Mouse (Mus musculus): ENCODE measurements around the gene Frmd4a.
A peak's percentile ranks its signal among the peaks of the same experiment; 100 is the strongest.

The Frmd4a gene

DNA sequence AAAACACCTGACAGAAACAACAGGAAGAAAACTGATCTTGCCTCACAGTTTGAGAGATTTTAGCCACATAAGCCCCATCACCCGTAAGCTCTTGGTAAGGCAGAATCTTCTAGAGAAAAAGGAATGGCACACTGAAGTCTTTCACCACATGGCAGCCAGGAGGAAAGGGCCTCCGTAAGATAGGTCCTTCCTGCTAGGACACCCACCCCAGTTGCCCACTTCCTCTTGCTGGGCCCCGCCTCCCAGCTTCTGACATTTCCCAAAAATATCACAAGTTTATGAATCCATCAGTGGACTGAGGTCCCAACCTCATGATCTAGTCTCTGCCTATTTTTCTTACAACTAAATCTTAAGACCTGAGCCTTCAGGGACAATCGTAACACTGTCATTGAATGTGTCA is 373.6 kb downstream of the Frmd4a start:
- DNase-seq (ENCODE audit: low spot score in 2 of 2): no peak

DNA sequence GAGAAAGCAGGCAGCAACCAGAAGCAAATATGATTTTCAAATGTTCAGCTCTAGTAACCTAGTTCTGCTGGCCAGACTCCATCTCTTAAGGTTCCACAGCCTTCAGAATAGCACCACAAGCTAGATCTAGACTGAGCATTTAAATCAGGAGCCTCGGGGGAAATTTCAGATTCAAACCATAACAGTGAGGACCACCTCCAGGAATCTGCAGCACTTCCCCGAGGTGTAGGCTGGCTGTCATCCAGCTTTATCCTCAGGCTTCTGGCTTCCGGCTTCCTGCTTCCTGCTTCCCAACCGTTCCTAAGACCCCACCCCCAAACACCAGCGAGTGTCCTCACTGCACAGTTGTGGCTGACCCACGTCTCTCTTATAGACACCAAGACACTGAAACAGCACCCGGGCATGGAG is 374.2 kb downstream of the Frmd4a start:
- DNase-seq (ENCODE audit: low spot score in 2 of 2): no peak

DNA sequence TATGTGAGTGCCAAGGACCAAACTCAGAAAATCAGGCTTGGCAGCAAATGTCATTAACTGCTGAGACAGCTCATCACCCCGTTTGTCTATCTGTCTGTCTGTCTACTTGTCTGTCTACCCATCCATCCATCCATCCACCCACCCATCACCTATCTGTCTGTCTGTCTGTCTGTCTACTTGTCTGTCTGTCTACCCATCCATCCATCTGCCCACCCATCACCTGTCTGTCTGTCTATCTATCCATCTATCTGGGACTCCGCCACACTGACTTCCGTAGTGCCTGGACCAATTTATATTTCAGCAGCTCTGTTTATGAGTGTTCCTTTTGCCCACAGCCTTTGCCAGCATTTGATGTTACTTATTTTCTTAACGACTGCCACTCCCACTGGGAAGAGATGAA is 375.5 kb downstream of the Frmd4a start:
- no peak for DNase-seq (ENCODE audit: low spot score in 2 of 2)

DNA sequence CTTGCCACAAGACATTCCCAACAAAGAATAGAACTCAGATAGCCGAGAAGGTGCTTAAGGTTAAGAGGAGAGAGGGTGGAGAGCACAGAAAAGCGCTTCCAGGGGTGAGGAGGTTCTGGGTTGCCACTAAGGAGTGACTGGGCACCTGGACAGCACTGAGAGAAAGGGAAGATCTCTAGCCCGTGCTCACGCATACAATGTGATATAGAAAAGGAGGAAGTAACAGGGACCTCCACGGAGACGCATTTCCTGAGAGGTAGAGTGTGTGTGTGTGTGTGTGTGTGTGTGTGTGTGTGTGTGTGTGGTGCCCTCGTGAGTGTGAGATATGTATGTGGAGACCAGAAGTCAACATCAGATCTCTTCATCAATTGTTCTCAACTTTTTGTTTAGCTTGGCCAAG is 377.1 kb downstream of the Frmd4a start:
- DNase-seq (ENCODE audit: low spot score in 2 of 2): no peak

DNA sequence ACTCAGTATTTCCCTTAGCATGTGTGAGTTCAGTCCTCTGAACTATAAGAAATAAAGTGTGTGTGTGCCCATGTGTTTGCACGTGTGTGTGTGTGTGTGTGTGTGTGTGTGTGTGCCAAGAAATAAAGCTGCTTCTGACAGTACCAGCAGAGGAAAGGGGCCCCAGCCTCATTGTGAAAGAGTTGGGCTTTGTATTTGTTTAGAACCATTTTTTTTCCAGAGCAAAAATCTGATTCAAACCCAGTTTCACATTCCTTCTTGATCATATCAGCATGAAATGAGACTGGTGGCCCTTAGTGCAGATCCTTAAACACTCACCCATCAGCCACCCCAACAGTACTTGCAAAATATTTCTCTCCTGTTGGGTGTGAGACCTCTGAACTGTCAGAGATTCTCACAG is 382.2 kb downstream of the Frmd4a start:
- no peak for DNase-seq (ENCODE audit: low spot score in 2 of 2)

DNA sequence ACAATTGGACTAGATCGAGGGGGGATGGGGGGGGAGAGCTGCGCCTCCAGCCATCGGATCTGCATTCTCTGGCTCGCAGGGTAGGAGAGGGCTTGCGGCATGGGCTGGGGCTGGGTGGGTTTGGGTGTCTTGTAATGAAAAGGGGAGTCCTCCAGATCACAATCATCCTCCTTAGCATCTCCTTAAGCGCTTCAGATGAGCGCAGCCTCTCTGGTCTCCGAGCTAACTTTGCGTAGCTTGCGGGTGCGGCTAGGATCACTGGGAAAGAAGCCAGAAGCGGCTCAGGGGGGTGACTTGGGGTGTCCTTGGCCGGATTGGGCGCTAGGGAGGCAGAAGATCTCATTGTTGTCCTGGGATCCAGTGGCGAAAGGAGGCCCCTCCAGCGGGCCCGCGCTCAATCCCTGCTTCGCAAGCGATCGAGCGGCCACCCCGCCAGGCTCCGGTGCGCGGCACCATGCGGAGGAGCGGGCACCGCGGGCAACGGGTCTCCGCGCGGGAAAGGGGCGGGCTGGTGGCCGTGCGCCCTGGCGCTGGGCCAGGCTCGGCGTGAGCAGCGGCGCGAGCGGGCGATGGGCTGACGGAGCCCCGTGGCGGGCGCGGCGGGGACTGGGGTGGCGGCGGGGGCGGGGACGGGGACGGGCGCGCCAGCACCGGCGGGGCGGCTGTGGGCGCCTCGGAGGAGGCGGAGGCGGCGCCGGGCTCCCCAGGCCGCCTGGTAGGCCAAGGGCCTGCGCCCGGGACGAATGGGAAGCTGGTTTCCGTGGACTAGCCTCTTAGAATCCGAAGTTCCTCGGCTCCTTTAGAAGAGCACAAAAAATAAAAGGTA is 383.5 kb downstream of the Frmd4a start:
- peak in 1 of 2 experiments; percentile 1 for DNase-seq (ENCODE audit: low spot score in 2 of 2)

DNA sequence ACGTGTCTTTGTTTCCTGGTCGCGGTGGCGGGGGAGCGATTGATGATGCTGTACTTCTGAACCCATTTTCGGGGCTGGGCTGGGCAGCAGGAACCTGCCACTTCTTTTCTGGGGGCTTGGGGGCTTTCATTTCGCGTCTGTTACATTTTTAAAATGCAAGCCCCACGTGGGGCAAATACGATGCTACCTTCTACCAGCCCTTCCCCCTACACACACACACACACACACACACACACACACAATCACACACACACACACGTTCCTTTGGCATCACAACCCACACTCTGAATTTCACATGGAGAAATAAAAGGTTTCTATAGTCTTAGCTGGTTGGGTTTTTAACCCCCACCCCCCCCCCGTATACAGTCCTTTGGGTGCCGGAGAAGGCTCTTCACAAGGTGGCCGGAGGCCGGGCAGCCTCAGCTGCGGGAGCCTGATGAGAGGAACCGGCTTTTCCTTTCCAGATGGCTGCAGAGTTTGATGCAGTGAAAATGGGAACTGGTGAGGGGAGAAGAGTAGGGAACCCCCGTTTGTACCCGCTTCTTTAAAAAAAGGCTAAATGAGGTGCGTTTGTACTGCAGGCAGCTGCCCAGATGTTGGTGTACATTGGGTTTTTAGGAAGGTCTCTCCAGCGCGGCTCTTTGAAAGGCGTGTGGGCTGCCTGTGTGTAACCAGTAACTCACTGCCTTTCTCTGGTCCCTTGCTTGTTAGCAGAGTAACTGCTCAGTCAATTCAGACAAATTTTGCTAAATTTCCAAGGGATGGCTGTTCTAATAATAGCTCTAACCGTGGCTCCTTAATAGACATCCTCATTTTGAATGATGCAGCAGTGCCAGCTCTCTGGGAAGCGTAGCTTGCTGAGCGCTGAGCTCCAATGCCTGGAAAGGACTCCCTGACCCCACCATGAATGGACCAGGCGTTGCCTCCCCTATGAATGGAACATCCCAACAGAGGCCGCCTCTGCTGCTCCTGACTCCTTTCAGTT is 384.4 kb downstream of the Frmd4a start:
- no peak for DNase-seq (ENCODE audit: low spot score in 2 of 2)

DNA sequence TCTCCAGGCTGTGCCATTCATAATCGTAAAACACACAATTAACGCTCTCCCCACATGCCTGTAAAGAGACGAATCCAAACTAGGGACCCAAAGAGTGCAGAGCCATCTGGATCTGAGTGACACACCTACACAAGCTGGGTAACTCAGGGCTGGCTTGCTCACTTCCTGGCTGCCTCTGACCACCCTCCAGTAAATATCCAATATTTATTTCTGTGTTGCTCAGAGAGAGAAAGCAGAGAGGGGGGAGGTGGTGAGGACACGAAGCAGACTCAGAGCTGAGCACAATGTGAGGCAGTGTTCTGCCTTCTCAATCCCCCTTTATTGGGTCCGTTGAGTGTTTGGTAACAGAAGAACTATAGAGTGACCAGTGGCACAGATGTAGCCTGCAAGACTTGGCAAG is 389.5 kb downstream of the Frmd4a start:
- DNase-seq (ENCODE audit: low spot score in 2 of 2): no peak

DNA sequence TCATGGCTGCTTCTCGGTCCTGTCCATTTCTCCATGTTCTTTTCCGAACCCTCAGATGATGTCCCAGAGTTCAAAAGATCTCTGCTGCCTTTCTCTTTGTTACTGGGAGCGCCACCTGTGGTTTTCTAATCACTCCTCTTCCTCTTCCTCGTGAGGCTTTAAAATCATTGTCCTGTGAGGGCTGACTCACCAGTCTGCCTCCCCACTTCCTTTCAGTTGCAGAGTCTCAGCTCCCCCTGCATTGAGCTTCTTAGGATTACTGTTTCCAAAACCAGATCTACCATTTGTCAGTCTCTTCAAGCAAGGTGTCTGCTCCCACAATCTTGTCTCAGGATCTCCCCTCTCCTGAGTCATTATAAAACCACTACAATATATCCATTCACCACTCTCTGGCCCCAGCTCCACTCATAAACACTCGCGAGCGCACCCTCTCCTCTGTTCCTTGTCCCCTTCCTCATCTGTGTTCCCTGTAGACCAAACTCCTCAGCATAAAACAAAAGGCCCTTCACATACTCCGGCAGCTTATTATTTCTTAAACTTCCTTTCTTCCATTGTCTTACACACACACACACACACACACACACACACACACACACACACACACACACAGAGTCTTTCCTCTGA is 392.4 kb downstream of the Frmd4a start:
- DNase-seq (ENCODE audit: low spot score in 2 of 2): no peak

DNA sequence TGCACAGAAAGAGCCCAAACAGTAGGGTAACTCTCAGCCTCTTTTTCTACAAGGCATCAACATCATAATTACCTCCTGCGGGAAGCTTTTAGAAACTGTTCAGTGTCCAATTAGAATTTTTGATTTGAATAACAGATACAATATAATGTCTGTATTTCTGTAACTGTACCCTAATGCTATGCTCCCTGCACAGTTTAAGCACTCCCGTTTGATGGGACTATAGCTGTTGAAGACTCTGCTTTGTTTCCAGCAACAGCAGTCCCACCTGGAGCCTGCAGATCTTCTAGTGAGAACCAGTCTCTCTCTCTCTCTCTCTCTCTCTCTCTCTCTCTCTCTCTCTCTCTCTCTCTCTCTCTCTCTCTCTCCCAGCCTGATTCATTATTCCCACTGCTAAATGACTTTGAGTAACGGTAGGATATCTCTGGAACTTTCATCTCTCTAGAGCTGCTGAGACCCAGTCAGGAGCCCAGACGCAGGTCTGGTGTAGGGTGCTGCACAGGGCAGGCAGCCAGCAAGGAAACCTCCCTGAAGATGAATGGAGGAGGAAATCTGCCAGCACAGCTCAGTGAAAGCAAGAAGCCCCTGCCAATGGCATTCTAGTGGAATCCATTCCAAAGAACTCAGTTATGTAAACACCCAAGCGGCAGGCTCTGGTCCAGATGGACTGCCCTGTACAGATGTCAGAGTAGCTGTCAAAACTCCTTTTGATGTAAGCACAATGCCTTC is 395.5 kb downstream of the Frmd4a start:
- no peak for DNase-seq (ENCODE audit: low spot score in 2 of 2)

DNA sequence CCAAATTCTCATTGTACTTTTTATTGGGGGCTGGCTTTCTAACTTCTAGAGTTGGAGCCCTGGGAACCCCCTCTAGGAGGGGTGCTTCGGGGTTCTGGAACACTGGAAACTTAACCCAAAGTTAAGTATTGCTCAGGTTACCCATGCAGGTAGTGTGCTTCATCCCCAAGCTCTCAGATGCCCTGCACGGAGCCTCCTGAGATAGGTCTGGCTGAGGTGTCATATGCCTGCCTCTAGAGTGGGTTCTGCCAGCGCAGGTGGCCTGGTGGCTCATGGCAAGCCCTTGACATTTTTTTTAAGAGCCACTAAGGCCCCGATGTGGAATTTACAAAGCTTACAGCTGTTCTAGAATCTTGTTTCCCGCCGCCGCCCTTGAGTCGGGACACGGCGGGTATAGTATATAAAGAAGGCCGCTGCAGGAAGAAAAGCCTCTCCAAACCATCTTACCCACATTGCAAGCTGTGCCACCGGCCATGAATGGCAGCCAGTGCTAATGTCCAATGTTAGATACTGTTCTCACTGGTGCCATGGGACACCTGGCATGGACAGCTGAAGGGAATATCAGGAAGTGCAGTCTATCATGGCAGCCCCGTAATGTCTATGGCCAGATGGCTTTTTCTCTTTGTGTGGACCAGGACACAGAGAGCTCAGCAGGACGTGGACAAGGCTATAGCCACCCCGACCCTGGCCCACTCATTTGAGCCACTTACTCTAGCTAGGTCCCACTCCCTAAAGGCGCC is 396.2 kb downstream of the Frmd4a start:
- DNase-seq (ENCODE audit: low spot score in 2 of 2): no peak

DNA sequence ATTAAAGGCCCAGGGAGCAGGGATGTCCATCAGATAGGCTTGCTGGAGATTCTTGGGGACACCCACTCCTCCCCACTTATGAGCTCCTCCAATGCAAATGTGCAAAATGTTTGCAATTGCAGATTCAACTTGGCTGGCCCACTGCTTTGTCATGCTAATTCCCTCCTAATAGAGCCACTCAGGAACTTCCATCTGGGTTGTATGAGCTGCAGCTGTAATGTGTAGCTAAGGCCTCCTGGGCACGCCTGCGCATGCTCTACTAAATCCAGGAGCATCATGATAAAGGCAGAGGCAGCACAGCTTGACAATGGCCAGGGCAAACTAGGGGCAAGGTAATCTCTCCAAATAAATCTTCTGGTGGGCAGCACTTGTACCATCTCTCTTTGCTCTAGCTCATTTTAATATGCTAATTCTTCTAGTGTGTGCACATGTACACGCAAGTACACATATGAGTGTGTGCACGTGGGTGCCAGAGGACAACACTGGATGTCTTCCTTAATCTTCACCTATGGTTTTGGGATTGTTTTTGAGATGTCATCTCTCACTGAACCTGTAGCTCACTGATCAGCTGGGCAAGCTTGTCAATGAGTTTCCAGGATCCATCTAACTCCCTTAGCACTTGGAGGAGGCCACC is 403.3 kb downstream of the Frmd4a start:
- no peak for DNase-seq (ENCODE audit: low spot score in 2 of 2)

DNA sequence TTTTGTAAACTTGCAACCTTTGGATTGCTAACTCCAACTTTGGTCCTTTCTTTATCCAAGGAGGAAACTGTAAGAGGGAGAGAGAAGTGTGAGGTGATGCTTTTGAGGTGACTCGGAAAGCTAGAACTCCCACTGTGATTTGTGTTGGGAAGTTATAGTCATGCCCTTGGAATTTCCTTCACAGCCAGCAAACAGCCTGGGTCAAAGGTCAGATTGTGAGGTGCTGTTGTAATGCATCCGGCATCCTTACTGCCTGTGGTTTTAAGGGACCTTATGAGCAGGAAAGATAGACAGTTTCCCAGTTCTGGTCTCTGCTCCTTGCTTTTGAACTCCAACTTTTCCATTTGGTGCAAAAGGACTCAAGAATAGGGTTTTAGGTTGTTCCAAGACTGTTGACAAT is 404.2 kb downstream of the Frmd4a start:
- no peak for DNase-seq (ENCODE audit: low spot score in 2 of 2)

DNA sequence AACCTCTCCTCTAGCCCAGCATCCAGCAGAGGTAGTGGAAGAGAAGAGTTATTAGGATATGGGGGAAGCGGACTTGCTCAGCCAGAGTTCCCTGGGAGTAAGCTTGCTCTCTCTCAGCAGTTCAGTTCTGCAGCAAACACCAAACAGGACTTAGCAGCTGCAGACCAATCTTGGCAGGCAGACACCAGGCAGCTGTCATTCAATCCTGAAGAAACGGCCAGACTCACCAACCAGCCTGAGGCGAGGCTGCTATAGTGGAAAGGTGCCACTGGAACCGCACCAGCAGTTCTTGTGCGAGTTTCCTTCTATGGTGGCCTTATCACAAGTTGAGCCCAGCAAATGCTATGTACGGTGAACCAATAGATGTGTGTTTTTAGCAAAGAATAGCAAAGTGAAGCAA is 406.4 kb downstream of the Frmd4a start:
- DNase-seq (ENCODE audit: low spot score in 2 of 2): no peak

DNA sequence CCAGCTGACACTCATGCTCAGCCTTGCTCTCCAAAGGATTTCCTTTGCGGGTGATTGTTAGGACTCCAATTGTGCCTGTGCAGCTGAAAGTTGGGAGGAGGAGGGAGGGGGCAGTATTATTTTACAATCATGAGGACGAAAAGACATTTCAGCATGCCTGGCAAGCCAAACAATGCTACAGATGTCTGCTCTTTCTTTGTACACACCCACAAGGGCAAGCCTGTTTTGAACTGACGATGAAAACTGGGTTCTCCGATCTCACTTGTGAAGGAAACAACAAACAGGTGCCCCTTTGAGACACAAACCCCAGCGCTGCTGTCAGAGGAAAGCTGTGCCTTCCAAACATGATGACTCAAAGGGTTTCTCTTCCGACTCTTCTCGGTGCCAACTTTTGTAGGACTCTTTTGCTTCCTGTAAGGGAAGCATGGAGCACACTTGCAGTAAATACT is 410.9 kb downstream of the Frmd4a start:
- no peak for DNase-seq (ENCODE audit: low spot score in 2 of 2)

DNA sequence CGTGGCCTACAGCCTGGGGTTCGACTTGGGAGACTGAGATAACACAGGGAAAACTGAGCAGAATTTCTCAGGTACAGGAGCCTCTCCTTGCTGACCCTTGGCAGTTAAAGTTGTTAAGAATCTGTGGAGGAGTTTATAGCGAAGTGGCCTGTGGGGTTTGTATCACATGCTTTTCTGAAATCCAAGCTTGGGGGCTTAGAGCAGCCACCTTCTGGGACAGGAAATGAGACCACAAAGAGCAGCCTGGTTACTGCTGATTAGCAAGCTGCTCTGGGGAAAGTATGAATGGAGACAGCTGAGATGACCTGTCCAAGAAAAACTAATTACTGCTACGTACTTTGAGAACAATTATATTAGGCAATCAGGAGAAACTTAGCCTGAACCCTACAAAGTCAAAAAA is 415.6 kb downstream of the Frmd4a start:
- no peak for DNase-seq (ENCODE audit: low spot score in 2 of 2)

DNA sequence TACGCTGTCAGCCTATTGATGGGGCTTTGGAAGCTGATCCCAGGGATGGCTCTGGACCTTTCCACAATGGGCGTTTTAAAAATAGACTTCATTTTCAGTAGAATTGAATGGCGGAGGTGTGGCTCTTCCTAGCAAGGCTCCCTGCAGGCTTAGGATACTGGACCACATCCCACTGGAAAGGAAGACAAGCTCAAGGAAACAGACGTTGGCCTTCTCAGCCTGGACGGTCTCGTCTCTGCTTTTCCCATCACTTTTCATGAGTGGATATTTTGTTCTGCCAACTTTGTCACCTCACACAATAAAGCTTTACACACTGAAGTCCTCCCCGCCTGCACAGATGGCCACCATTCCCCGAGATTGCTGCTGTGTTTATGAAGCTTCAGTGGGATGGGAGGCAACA is 417.5 kb downstream of the Frmd4a start:
- DNase-seq (ENCODE audit: low spot score in 2 of 2): no peak

DNA sequence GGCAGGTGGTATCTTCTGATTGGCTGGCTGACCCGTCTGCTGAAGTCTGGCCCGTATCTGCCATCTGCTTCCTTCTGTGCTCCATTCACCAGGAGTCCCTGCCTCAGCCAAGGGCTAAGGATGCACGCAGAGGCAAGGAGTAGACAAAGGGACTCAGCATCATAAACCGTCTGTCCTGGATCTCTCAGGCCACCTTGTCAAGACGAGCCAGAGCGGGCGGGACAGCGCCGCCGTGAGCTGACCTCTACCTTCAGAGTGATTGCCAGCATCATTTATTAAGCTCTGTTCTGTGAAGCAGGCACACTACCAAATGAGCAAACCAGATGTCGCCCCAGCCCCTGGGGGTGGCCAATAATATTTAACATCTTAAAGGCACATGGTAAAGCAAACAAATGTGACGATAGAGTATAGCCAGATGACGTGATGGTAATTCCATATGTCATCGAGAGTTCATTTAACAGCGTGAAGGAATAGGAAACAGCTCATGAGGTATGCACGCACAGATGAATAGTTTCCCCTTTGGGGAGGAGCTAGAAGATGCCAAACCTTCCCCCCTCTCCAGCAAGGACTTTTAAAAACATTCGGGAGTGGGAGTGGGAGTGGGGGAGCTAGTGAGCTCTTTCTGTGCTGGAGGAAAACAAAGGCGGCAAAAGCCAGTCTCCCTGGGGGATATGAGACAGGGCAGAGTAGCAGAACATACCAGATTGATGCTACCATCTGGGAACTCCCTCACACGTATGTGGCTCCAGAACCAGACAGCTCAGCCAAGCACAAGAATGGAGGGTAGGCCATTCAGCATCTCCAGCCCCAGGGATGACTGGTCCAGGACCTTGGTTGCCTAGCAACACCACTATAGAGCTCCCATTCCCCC is 419.1 kb downstream of the Frmd4a start:
- no peak for DNase-seq (ENCODE audit: low spot score in 2 of 2)

DNA sequence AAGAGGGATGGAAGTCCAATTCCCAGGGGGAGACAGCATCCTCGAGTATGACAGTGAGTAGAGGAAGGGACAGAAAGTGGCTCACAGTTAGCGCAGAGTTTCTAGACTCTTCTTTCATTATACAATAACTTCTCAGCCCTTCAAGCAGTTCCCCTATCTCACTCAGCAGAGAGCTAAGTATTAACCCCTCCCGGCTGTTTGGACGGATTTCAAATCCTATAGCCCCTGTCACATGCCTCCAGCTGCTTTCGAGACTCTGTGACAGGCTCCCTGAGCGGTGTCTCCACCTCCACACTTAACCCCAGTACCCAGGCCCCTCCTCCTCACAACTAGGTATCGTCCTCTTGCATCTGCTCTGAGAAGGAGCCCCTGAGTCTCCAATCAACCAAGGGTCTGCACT is 421.2 kb downstream of the Frmd4a start:
- DNase-seq (ENCODE audit: low spot score in 2 of 2): no peak
